Mouse (Mus musculus) bone marrow, adult 2 months (tissue): ENCODE measurements around the gene Rph3a. TPM values are rescaled to one million over a fixed set of nuclear protein-coding genes. Genes with fewer than 3 reads are reported as not detected.
"Not testable (repeated sequence)": the region's sequence is repeated elsewhere in the genome, so short reads cannot be mapped to it uniquely, and the experiment has no call there.

Experiments used
- H3K27ac ChIP-seq: fragments of 200-500 bp; 2 replicates; pipeline ENCODE4 v1.5.1; 2012; ENCODE audit warnings: low read depth, mild to moderate bottlenecking, control low read depth, inconsistent platforms, low read length; ENCODE audit not compliant: control insufficient read depth, poor library complexity, insufficient read depth
- H3K4me1 ChIP-seq: fragments of 200-500 bp; 2 replicates; pipeline ENCODE4 v1.6.1; 2011; ENCODE audit warnings: low read length; ENCODE audit not compliant: control insufficient read depth, insufficient read depth
- H3K4me3 ChIP-seq: fragments of 200-500 bp; replicated peaks from 2 replicates; pipeline ENCODE3; 2011; ENCODE audit warnings: mild to moderate bottlenecking, low read depth, low read length, control low read depth; ENCODE audit not compliant: control insufficient read depth
- CTCF ChIP-seq: fragments of 200-500 bp; IDR thresholded peaks from 2 replicates; pipeline ENCODE4 v1.5.1; 2011; ENCODE audit warnings: low read length, control low read depth; ENCODE audit not compliant: control insufficient read depth, insufficient read depth
- POLR2A ChIP-seq: fragments of 200-500 bp; IDR thresholded peaks from 2 replicates; pipeline ENCODE4 v1.6.1; 2011; ENCODE audit warnings: low read depth, mild to moderate bottlenecking, control low read depth, low read length, borderline replicate concordance; ENCODE audit not compliant: control insufficient read depth
- WGBS: fragments of 180-500 bp; shearing (Covaris S2); methylation state at CpG from one replicate; pipeline ENCODE4 v1.1.7; 2018; 5-methylcytosine and 5-hydroxymethylcytosine counted together
- polyA plus RNA-seq: library from polyadenylated mRNA; stranded (reverse); fragments of >200 nt; gene quantifications from 2 replicates; pipeline ENCODE4 v1.2.4, GENCODE M21; 2011; ENCODE audit warnings: low replicate concordance; ENCODE audit not compliant: missing spikeins, insufficient read depth, insufficient read length

Rph3a gene
- polyA plus RNA-seq, 1 experiment, result not detected

- Histone ChIP-seq H3K4me3 (no peak overlapping the region), H3K4me1 (no peaks in the 10 kb centered on the region), H3K27ac (no peak overlapping the region)
- no peak for TF ChIP-seq POLR2A
- TF ChIP-seq CTCF, result no peak
- 88% methylated on average over 11 of the region's 11 CpGs for WGBS
Observed at GRCm38 (mm10) chr5:120895231-120895900, 114.5 kb downstream of the Rph3a start.

DNA sequence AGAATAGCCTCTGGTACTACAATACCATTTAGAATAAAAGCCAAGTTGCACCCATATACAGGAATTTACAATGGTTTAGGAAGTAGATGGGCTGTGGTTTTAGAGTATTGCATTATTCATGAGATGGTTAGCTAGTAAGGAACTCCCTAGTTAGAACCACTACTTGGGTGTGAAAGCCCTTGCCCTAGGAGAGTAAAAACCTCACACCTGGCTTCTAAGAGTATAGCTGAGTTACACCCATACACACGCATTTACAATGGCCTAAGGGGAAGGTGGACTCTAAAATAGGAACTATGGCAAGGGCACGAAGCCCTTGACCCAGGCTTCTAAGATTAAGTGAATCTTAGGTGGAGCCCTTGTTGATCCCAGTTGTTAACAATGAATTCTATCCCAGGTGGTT is 115.2 kb downstream of the Rph3a start:
- H3K27ac ChIP-seq, result not testable (repeated sequence)
- 72% methylated on average over 2 of the region's 2 CpGs for WGBS

DNA sequence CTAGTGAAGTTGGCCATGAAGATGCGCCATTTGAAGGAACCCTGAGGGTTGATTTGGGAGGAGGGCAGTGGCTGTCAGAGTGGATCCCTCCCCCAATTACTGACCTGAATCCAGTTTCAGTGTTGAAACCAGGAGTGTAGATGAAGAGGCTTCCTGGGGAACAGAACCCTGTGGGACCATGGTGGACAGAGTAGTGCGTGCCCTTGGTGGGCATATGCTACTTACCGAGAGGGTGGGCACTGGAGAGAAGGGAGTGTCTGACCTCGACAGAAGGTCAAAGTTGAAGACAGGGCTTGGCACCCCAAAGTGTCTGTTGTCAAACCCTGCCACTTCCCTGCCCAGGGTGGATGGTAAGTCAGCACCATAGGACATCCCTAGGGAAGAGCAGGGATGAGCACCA is 116.0 kb downstream of the Rph3a start:
- H3K27ac ChIP-seq, H3K4me1 ChIP-seq, H3K4me3 ChIP-seq: not testable (repeated sequence)
- 96% methylated on average over 4 of the region's 4 CpGs for WGBS

More for the DNA sequence above, 115.2 kb downstream of the Rph3a start:
- H3K4me1 ChIP-seq, H3K4me3 ChIP-seq: not testable (repeated sequence)

GRCm38 (mm10) chr5:120892243-120892660 is 117.6 kb downstream of the Rph3a start:
- TF ChIP-seq CTCF, result no peak
- no peak for TF ChIP-seq POLR2A
- Histone ChIP-seq H3K4me3 (no peak overlapping the region), H3K4me1 (no peaks in the 10 kb centered on the region), H3K27ac (no peak overlapping the region)
- 76% methylated on average over 2 of the region's 2 CpGs for WGBS

GRCm38 (mm10) chr5:120891566-120892242 is 118.2 kb downstream of the Rph3a start:
- not testable (repeated sequence) for H3K4me1 ChIP-seq, H3K4me3 ChIP-seq, H3K27ac ChIP-seq
- whole genome bisulfite sequencing, result 80% methylated on average over 2 of the region's 2 CpGs

- TF ChIP-seq POLR2A (no peak), CTCF (no peak)
- 2% methylated on average over 3 of the region's 3 CpGs for WGBS
- H3K27ac ChIP-seq, result no peak overlapping the region
- H3K4me3 ChIP-seq, result no peak overlapping the region
- H3K4me1 ChIP-seq, result no peaks in the 10 kb centered on the region; the same call in 1 of the 2 replicates
Observed at GRCm38 (mm10) chr5:120890991-120891390, 118.9 kb downstream of the Rph3a start.

Other genes starting within 250 kb of the Rph3a start
- 16.2 and 19.9 TPM in 2 replicates for gene Oas3, start 232.4 kb downstream of the Rph3a start, polyA plus RNA-seq
- gene Oas1e, start 214.6 kb downstream of the Rph3a start, polyA plus RNA-seq, result 3.7 TPM in 1 of 2 replicates, not detected in the other
- gene Oas1c, start 197.6 kb downstream of the Rph3a start, polyA plus RNA-seq, result 9.1 and 12.1 TPM in 2 replicates
- gene Oas1f, start 162.7 kb downstream of the Rph3a start, polyA plus RNA-seq, result not detected in 2 replicates
- not detected in 2 replicates for gene Oas1h, start 148.7 kb downstream of the Rph3a start, polyA plus RNA-seq
- gene Oas1g, start 122.5 kb downstream of the Rph3a start, polyA plus RNA-seq, result 10.0 and 23.1 TPM in 2 replicates
- gene Oas1a, start 102.6 kb downstream of the Rph3a start, polyA plus RNA-seq, result 4.9 and 8.9 TPM in 2 replicates
- not detected in 2 replicates for gene Oas1d, start 95.6 kb downstream of the Rph3a start, polyA plus RNA-seq
- 24.4 and 33.3 TPM in 2 replicates for gene Ptpn11, start 181.3 kb upstream of the Rph3a start, polyA plus RNA-seq
- 502 and 942 TPM in 2 replicates for gene Rpl6, start 194.4 kb upstream of the Rph3a start, polyA plus RNA-seq
- gene Hectd4, start 210.1 kb upstream of the Rph3a start, polyA plus RNA-seq, result 41.8 and 100 TPM in 2 replicates